Mouse (Mus musculus): ENCODE results near the gene Gm20425. TPM values are rescaled to one million over a fixed set of nuclear protein-coding genes. Genes with fewer than 3 reads are reported as not detected.

The Gm20425 gene
- polyA plus RNA-seq (2017; shearing (Covaris generic)) = 4.8 TPM

GRCm38 (mm10) chr9:103230151-103230951, at the start of gene Gm20425, which contains the start of gene Trf:
Gene Gm20425, minus strand, starts transcription at chr9:103230307.
Gene Trf, minus strand, starts transcription at chr9:103230444.

GRCm38 (mm10) chr9:103201561-103202260, 28.4 kb downstream of the Gm20425 start, which contains the start of gene Srprb:
Gene Srprb, minus strand, starts transcription at chr9:103202137.

Other genes starting within 250 kb of the Gm20425 start
- gene Slco2a1, start 241.6 kb downstream of the Gm20425 start, polyA plus RNA-seq (2017; shearing (Covaris generic)) = 0.72 TPM
- 11.7 TPM for gene Rab6b, start 118.5 kb downstream of the Gm20425 start, polyA plus RNA-seq (2017; shearing (Covaris generic))
- gene Srprb, start 28.2 kb downstream of the Gm20425 start, polyA plus RNA-seq (2017; shearing (Covaris generic)) = 47.6 TPM
- 22.0 TPM for gene Trf, start 137 bp upstream of the Gm20425 start, polyA plus RNA-seq (2017; shearing (Covaris generic))
- gene 1300017J02Rik, start 74.8 kb upstream of the Gm20425 start, polyA plus RNA-seq (2017; shearing (Covaris generic)) = 1.1 TPM
- 17.7 TPM for gene Topbp1, start 74.9 kb upstream of the Gm20425 start, polyA plus RNA-seq (2017; shearing (Covaris generic))
- 43.6 TPM for gene Cdv3, start 135.5 kb upstream of the Gm20425 start, polyA plus RNA-seq (2017; shearing (Covaris generic))

Data from inflammation-experienced regulatory T-cells, adult 16 weeks (primary cell).